Mouse (Mus musculus) ES-Bruce4 (cell line): ENCODE data around the gene Tmem189.

Source experiments
- CTCF ChIP-seq: IDR thresholded peaks from one replicate; pipeline ENCODE4 v1.8.1; 2011; ENCODE audit warnings: low read depth, low read length
- POLR2A ChIP-seq: IDR thresholded peaks from one replicate; pipeline ENCODE4 v1.8.1; 2011; ENCODE audit warnings: low read length; ENCODE audit not compliant: insufficient read depth

- TF ChIP-seq POLR2A (no peak), CTCF (peak; percentile 43)
These were observed 847 bp downstream of the Tmem189 start, which contains the start of gene Cebpb for GRCm38 (mm10) chr2:167688498-167689451.
